Mouse (Mus musculus) mouse trophoblast stem cell (cell line): Measurements from ENCODE around the gene Trappc2l.

ENCODE experiments used
- in situ Hi-C, 2 experiments: fragments of 300-500 bp; cut with MseI, MboI; formaldehyde crosslinking; loops; 2 replicates in 1 of 2; 3 replicates in 1 of 2; pipeline ENCODE4 v1.15.1; 2025

Trappc2l gene

DNA sequence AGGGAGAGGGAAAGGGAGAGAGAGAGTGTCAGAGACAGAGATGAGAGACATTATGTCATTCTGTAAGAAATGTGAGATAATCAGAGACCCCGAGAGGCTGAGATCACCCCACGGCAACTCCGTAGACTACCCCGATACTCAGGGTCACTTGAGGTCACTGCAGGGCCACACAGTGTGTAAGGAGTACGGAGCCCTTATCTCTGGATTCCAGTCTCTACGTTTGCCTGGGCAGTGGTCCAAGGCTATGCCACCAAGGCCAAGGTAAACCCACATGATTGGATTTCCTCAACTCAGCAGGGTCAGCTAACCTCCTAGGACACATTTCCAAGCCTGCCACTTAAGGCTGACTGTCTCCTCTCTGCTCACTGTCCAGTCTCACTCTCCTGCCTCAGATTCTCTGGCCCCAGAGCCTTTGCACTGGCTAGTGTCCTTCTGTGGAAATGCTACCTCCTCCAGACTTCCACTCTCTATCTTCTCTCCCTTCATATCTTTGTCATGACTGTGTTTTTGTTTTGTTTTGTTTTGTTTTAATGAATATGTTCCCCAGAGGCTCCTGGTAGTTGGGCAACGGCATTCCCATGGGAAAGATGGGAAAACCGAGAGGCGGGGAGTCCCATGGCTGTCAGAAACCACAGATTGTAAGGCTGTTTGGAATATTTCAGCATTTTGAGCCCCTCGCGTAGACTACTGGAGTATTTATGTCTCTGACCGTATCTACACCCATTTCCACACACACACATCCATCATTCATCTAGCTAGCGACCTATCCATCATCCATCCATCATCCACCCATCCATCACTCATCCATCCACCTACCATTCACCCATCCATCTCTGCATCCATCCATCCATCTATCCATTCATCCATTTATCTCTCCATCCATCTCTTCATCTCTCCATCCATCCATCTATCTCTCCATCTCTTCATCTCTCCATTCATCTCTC lies 44.9 kb downstream of the Trappc2l start:
- in situ Hi-C loops, result no loop called here

- in situ Hi-C loops, result no loop called here
Measured at GRCm38 (mm10) chr8:122658149-122658806, 46.8 kb downstream of the Trappc2l start.

DNA sequence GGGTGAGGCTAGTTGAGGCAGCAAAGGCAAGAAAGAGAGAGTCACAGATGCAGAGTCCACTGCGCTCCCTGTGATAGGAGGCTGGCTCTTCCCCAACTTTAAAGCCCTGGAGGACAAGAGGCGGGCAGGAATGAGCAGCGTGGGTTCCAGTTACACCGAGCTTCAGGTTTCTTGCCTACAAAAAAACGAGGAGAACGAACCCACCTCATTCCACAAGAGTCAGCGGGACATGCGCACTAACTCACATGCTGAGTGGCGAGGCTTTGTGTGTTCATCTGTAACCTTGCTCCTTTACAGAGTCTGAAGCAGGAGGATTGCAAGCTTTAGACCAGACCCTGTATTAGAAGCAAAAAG lies 47.3 kb downstream of the Trappc2l start:
- in situ Hi-C loops, result no loop called here

DNA sequence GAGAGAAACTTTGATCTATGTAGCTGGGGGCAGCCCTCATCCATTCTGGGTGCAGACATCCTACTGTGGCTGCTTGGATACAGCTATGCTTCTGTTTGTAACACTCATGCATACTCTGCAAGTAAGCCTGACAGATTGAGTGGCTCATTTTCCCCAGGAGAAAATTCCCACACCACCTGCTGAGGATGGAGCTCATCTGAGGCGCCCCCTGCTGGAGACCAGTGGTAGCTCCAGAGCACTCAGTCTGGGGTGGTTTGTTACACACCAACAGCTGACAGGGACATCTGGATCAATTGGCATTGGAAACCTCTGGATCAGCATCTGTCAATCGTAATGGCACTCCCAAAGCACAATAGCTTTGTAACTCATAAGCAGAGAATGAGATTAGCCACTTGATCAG lies 48.6 kb downstream of the Trappc2l start:
- in situ Hi-C loops, result no loop called here

GRCm38 (mm10) chr8:122661138-122661537 lies 49.7 kb downstream of the Trappc2l start:
- in situ Hi-C loops, result no loop called here

GRCm38 (mm10) chr8:122661894-122662293 lies 50.5 kb downstream of the Trappc2l start:
- in situ Hi-C loops, result no loop called here

DNA sequence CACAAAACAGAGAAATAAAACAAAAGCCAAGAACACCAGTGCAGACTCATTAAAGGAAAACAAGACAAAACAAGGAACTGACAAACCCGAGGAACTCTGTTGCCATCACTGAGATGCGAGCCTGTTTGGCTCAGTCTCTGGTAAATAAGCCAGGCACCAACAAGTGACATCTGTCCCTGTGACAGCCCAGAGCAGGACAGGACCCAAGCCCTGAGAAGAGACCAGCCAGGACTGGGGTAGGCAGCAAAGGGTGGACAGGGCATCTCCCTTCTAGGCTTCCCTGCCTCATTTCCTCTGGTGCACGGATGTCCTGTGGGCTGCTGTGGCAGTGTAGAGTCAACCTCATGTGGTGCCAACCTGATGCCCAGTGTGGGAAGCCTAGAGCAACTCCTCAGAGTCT lies 51.7 kb downstream of the Trappc2l start:
- in situ Hi-C loops, result no loop called here

DNA sequence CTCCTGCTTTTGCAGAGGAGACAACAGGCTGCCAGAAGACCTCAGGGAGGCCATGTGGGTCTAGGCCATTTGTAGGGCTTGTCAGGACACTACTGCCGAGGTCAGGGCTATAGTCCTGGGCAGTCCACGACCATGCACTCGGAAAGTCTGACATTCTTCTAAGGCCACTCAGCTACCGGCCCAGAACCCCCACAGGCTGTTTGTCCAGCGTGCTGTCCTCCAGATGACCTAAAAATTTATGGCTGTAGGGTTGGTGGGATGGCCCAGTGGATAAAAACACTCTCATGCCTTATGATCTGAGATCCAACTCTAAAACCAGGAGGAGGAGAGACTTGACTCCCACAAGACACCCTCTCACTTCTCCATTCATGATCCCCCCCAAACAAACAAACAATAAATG lies 52.2 kb downstream of the Trappc2l start:
- in situ Hi-C loops, result no loop called here

DNA sequence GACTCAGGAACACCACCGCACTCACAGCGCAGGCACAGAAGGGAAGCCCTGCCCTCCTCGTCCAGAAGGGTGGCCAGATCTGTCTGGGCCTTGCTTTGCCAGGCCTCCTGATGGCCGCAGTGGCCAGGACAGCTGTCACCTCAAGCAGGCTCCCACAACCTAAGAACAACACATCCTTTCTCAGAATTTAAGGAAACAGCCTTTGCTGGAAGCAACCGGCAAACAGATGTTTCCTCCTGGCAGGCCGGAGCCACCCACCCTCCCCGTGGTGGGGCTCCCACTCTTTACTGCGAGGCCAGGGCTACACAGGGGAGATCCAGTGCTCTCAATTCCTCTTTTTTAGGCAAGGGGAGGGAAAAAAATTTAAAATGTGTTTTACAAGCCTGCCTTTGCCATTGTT lies 53.8 kb downstream of the Trappc2l start:
- in situ Hi-C loops, result no loop called here

DNA sequence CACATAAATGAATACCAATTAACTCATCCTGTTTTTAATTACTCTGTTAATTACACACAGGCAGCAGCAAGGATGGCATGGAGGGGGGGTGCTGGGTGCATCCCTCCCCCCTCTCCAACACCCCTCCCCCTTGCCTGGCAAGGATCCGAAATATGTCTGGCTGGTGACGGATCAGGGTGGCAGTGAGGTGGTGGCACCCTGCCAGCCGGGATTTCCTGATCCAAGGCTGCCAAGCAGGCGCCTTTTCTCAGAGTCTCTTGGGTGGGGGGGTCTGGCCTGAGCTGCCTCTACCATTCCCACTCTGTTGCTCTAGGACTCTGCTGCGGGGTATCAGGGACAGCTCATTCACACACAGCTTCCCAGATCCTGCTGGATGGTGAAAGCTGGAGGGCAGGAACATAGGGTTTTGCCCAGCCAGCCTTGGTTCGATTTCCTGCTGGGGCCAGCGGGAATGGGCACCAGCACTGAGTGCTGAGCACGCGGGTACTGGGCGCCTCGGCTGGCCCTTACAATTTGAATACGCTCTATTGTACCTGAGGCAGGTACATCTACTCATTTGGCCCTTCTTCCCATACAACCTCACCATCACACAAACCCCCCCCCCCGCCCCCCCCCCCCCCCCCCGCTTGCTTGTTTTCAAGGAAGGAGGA lies 54.4 kb downstream of the Trappc2l start:
- in situ Hi-C loops, result no loop called here
